Mouse (Mus musculus) liver (tissue): ENCODE data around the gene Sema6b.

Experiments
- DNase-seq: peaks from one replicate; pipeline ENCODE4 v3.0.0-alpha.2; 2020; ENCODE audit warnings: mixed read lengths

Sema6b gene

DNA sequence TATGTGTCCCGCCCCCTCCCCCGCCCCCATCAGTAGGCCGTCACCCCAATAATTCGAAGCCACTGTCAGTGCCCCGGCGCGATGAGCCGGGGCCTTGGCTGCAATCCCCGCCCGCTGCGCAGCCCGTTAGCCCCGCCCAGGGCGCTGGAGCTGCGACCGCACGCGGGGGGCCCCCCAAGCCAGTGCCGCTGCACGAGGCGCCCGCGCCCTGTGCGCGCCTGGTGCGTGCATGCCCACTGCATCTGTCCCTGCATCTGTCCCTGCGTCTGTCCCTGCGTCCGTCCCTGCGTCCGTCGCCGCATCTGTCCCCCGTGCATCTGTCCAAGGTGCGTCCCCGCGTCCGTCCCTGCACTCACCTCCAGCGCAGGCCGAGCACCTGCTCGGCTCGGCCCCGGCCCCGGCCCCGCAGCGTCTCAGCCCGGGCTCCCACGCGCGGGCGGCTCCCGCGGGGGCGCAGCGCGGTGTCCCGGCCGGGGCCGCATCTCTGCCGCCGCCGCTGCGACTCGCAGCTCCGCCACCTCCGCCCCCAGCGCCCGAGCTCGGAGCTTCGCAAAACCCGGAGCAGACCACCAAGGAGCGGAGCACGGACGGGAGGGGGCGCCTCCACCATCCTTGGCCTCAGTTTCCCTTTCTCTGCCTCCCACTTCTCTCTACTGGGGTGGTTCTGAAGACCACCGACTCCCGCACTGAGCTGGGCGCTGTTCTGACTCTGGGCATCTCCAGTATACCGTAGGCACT, at the start of gene Sema6b:
Sema6b (minus strand) TSS at position 486 of the 738 bp plus-strand sequence.
- peak; percentile 55 for DNase-seq

DNA sequence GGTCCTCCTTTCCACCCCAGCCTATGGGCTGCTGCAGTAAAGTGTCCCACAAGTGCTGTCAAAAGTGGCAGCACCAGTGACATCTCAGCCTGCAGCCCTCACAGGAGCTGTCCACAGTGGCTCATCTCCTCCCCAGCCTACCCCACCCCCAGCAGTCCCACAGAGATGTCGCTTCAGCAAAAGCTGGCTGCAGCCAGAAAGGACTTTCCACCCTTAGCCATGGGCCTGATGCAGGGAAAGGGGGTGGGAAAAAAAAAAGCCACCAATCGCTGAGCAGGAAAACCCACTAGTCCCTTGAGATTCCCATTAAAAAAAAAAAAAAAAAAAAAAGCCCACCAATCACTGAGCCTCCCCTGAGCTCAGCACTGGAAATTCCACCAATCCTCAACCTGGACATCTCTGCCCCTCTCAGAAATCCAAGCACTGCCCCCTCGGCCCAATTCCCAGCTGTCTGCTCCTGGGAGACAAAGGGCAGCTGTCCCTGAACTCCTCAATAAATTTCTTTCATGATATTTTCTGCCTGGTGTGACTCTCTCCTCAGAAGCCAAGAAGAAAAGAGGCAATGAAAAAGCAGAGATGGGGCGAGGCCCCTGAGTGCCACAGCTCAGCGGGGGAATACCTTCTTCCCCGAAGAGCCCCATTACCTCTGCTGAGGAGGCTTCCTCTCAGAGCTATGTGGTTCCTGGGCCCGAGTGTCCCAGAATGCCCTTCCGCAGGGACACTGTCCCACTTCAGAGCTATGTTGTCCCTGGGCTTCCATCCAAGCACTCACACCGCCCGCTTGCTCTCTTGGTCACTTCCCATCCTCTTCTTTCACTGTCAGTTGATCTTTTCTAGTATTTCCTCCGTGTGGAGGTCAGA, 45.4 kb upstream of the Sema6b start:
- no peak for DNase-seq

DNA sequence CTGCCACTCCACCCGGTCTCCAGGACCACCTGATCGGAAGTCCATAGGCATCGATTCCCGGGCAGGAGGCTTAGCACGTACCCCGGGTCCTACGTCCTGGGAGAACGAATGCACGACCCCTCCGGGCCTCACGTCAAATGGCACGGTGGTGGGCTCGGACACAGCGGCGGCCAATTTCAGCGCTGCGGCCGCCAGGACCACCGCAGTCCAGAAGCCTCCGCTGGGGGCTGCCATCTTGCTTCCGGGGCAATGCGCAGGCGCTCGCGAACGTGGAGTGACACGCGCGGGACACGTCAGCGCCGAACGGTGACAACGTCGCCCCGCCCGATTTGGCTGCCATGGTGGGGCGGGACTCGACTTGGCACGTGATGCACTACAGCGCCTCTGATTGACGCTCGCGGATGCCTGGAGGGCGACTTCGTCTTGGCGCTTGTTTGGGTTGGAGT, 43.5 kb upstream of the Sema6b start, which contains the start of gene Mydgf:
Mydgf (minus strand) TSS at position 263 of the 446 bp plus-strand sequence.
- peak; percentile 95 for DNase-seq

DNA sequence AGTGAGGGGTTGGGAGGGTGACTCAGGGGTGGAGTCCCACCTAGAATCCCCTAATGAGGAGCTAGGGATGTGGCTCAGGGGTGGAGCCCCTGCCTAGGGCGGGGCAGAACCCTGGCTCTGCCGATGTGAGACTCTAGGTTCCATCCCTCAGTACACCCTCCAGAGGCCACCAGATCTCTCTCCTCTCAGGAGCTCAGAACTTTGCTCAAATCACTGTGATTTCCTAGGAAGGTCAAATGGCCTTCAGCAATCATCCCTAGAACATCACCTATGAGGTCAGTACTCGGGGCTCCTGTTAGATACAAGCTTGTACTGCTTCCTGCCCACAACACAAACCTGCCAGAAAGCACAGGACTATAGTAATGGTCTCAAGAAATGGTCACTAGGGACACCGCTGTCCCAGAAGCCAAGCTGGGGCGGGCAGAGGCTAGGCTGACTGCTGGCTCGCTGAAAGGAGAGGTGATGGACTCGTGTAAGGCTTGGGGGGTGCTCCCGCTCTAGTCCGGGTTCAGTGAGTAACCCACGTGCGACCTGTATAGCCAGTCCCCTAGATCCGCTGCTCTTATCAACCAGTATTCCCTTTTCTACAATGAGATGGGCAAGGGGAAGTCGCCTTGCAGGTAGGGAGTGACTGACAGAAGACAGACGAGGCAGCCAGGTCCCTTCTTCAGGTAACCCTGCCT, 43.0 kb upstream of the Sema6b start:
- DNase-seq: peak; percentile 63

DNA sequence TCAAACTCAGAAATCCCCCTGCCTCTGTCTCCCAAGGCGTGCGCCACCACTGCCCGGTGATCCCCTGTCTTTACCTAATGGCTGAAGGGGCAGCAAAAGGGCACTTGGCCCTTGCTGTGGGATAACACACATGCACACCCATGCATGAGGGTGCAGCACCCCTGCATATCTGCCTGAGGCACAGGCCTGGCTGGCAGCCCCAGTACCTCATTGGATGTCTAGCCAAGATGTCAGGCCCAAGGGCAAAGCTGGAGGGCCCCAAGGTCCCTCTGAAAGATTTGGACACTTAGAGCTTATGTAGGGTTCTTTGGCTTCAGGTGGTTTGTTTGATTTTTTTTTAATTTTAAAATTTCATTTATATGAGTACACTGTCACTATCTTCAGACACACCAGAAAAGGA, 35.3 kb upstream of the Sema6b start:
- no peak for DNase-seq

DNA sequence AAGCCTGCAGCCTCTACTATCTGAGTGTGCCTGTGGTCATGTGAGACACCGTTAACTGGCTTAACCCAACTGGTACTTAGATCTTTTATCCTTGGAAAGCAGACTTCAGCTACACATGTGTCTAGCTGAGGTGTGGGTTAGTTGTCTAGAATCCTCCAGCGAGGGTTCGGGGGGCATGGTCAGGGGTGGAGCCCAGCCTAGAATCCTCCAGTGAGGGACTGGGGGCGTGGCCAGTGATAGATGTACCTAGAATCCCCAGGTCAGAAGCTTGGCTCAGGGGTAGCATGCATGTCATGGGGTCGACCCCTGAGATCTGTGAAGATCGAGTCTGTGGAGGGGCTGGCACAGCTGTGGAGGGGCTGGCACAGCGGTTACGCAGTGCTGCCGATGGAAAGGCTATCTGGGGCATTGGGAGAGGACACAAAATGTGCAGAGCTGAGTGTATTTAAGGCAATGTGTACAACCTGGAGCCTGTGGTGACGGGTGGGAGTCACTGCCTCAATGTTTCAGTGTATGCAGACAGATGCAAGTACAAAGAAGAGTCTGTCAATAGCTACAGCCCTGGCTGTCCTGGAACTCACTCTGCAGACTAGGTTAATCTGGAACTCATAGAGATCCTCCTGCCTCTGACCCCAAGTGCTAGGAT, 33.4 kb upstream of the Sema6b start:
- no peak for DNase-seq

DNA sequence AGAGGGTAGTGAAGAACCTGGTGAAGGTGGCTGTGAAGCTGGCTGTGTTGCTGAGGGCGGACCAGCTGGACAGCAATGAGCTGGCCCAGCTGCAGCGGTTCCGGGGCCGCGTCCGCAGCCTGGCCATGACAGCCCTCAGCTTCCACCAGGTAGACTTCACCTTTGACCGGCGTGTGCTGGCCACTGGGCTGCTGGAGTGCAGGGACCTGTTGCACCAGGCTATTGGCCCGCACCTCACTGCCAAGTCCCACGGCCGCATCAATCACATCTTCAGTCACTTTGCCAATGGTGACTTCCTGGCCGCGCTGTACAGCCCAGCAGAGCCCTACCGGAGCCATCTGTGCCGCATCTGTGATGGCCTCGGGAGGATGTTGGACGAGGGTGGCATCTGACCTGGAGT, 31.7 kb upstream of the Sema6b start:
- DNase-seq: no peak

DNA sequence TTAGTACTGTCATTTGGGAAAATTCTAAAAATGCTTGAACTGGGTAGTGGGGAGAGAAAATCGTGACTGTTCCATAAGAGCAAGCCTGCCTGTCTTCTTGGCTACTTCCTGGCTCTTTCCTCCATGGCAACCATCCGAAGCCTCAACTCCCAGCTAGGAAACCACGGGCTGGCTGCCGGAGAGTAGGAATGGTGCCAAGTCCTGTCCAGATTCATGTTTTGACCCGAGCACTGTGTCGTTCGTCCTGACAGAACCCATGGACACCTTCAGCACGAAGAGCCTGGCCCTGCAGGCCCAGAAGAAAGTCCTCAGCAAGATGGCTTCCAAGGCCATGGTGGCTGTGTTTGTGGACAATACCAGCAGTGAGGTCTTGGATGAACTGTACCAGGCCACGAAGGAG, 31.3 kb upstream of the Sema6b start:
- DNase-seq: no peak

DNA sequence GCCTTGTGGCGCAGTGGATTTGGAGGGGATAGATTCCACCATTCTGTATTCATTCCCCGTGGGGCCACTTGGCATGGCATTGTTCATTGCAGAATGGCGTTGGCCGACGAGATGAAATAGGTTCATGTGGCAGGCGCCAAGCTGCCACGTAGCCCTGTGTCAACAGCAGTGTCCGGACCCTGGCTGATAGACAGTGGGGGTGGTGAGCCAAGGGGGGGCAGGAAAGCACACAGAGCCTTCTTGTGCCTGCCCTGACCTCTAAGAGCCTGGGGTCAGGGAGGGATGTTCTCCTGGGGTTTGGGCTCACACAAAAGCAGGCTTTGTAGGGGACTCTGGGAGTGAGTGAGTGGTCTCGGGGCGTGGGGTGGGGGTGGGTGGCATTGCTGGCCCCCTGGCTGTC, 30.5 kb upstream of the Sema6b start:
- DNase-seq: no peak

DNA sequence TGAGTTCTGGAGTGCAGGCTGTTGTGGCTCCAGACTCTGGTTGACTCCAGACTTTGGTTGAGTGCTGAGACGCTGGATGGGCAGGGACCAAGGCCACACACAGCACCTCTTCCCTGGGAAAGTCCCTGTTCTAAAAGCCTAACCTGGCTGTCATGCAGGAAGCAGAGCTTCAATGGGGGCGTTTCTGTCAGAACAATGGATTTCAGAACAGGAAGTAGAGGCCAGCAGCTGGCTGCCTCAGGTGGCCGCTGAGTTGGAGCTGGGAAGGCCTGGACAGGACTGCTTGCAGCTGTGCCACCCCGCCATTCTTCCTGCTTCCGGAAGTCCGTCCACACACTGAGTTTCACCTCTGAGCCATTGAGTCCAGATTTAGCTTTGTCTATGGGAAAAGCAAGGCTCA, 29.7 kb upstream of the Sema6b start:
- no peak for DNase-seq

DNA sequence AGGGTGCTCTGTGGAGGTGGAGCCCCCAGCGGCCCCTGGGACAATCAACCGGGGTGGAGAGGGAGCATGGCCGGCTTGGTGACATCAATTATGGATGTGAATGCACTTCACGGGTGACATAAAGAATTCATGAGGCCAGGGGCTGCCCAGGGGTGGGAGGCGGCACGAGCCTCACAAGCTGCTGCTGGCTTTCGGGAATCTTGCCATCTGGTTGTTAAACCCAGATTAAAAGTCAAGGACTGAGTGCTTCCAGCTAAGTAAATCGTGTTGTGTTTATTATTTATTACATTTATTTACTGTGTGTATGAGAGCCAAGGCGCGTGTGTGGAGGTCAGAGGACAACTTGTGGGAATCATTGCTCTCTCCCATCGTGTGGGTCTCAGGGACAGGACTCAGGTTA, 25.5 kb upstream of the Sema6b start:
- DNase-seq: no peak

DNA sequence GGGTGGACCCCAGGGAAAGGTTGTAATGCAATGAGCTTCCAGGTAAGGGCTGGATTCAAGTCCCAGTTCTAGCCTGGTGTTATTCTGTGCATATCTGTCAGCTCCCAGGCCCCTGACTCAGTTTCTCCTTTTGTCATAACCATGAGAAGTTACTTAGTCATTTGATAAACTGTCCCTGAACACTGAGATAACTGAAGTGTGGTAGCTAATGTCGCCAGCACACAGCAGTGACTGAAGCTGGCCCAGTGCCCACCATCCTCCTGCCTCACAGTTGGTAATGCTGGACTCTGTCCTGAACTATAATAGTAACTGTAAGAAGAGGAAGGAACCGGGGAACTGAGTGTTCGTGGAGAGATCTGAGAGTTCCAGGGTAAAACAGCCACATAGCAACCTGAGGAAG, 24.4 kb upstream of the Sema6b start:
- no peak for DNase-seq

DNA sequence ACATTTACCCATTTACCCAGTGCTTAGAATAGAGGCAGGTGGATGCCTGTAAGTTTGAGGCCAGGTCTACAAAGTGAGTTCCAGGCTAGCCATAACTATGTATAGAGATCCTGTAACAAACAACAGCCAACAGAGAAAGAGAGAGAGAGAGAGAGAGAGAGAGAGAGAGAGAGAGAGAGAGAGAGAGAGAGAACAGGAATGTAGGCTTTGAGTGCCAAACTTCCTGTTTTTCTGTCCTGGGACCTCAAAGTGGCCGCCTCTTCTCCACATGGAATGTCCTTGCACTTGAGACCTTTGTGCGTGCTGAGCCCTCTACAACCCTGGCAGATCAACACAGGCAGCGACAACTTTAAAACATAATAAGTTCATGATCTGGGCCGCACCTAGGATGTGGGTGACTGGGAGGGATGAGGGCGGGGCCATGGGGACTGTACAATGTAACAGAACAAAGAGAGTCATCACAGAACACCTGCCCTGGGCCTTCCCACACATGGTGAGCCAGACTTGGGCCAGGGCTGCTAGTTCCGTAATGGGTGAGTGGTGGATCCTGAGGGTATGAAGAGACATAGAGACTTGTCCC, 23.5 kb upstream of the Sema6b start:
- no peak for DNase-seq

DNA sequence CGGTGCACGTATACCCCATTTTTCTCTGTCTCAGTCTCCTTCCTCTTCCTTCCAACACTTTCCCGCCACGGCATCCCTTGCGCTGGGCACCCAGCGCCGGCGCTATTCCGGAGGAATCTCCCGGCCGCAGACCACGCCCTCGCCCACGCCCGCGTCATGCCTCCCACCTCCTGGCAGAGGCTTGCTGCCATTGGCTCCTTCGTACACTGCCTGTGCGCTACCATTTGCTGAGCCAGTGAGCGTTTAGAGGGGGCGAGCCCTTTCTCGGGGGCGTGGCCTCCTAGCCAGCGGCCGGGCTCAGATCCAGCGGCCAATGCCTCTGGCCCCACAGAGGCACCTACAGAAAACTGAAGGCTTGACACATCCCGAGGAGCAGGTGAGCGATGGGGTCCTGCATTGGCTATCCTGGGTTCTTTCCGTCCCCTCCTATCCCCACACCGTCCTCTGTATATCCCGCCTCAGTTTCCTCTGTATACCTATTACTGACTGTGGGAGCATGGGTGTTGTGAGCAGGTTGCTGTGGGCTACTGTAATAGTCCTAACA, 22.2 kb upstream of the Sema6b start, which contains the start of gene Tnfaip8l1:
Tnfaip8l1 (plus strand) TSS at position 247 of the 544 bp plus-strand sequence.
- DNase-seq: peak; percentile 95

DNA sequence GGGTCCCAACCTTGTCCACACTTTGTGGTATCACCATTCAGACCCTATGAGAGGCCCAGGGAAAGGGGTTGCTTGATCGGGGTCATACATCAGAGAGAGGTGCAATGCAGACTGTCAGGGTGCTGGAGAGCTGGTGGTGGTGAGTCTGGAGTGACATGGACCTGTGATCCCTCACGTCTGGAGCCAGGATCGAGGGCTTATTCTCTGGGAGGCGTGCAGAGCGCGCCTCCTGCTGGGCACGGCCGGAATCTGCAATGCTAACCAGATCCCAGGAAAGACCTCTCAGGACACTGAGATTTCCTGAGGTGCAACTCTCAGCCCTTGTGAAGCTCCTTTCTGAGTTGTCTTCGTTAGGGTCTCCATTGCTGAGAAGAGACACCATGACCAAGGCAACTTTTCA, 19.6 kb upstream of the Sema6b start:
- peak; percentile 66 for DNase-seq

DNA sequence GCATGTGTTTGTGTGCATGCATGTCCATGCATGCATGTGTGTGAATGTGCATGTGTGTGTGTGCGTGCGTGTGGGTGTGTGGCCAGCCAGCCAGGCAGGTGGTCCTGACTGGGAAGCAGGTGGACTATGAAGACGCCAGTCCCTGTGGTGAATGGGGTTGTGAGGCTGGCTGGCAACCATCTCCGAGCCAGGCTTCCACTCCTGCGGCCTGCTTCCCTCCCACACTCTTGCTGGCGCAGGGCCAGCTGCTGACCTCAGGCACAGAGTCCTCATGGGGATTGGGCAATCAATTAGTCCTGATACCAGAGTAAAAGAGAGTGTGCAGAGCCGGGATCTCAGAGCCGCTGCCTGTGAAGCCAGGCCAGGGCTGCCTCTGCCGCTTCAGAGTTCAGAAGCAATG, 13.5 kb upstream of the Sema6b start:
- peak; percentile 72 for DNase-seq

DNA sequence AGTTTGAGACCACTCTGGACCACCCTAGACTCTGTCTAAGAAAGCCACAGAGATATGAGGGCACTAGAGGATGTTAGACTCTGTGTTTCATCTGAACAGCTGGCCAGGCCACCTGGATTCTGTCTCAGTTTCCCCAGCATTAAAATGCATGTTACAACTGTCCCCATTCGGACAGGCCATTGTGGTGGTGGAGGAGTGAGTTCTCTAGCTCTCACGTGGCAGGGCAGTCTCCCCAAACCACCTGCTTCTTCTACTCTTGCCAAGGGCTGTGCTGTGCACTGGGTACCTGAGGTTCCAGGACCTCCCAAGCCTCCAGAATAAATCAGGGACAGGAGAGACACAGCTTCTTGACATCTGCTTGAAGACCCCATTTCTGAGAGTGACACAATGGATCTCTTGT, 9.8 kb upstream of the Sema6b start:
- no peak for DNase-seq

DNA sequence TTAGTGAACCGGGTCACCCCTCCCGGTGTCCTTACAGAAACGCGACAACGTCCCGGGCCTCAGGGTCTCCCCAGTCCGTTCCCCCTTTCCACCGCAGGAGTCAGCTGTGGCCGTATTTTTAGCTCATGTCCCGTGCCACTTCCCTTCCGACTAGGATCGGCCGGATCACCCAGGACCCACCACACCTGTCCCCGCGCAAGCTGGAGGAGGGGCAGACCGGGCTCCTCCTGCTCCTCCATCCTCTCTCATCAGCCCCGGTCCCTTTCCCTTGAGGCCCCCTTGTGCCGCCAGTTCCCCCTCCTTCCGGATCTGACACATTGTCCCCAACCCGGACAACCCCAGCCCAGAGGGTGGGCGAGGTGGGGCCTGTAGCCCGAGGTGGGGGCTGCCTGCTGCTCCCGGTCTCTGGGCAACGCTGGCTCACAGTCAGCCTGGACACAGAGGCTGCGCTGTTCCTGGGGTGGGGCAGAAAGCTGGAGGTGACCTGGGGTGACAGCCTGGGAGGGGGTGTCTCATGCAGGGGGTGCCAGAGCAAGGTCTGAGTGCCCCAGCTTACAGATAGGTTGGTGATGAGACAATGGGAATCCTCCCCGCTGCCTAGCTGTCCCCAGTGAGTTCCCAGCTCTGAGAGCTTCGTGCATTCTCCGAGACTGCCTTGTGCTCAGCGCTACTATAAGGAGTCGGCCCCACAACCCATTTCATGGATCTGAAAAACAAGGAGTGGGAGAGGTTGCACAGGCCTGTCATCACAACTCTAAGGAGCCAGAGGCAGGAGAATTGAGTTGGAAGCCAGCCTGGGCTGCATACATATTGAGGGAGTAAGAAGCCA, 8.9 kb upstream of the Sema6b start:
- DNase-seq: no peak

DNA sequence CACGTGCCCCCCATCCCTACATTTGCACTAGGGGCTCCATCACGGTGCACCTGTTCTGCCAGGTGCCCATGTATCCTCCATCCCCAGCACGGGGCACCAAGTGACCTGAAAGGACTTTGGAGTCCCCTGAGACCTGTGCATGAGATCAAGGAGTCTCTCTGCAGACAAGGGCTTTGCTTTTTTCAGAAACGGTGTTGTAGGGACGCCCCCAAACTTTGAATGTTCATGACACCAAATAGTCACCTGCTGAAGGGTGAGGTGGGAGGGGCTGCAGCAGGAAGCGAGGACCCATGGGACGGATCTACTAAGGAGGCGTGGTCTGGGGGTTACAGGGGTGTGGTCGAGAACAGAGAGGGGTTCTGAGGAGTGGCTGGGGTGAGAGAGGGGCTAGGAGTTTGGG, 8.1 kb upstream of the Sema6b start:
- DNase-seq: no peak

DNA sequence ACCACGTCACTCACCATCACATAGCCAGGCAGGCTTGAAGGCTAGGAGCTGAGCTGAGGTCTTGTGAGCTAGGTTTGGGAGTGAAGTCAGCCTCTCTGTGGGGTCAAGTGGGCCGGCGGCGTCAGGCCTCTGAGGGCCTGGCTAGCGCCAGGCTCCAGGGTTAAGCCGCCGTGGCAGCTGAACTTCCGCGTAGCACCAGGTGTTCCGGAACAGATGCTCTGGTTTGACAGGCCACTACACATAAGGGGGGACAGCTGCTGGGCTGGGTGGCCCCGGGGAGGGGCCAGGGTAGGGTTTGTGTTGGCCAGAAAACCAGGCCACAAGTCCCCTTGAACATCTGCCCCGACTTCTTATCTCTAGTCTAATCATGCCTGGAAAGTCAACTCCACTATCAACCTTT, 7.3 kb upstream of the Sema6b start:
- DNase-seq: no peak

DNA sequence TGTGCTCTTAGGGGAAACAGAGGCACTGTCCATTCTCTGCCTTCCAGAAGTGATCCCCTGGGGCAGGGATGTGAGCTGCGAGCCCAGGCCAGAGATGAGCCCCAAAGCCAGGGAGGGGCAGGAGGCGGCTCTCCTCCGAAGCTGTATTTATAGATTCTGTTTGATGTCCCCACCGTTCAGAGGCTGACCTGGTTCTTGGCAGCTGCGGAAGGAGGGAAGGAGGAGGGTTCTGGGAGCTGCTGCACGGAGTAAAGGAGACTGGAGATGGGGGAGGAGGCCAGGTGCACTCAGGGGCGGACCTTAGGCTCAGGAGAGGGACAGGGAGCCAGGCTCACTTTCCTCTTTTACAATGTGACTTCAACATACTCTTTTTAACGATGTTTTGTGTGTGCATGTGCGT, 6.0 kb upstream of the Sema6b start:
- DNase-seq: no peak
